Mouse (Mus musculus) cortical plate, adult 2 months (tissue): ENCODE measurements around the gene Smtnl1.

Experiments used
- CTCF ChIP-seq: fragments of 200-500 bp; IDR thresholded peaks from 2 replicates; pipeline ENCODE4 v1.5.1; 2011; ENCODE audit warnings: mild to moderate bottlenecking, control low read depth, low read length; ENCODE audit not compliant: insufficient read depth; ENCODE audit errors: extremely low read depth
- POLR2A ChIP-seq: fragments of 200-500 bp; IDR thresholded peaks from 2 replicates; pipeline ENCODE4 v1.6.1; 2011; ENCODE audit warnings: mild to moderate bottlenecking, low read length, control low read depth; ENCODE audit not compliant: insufficient read depth; ENCODE audit errors: extremely low read depth

DNA sequence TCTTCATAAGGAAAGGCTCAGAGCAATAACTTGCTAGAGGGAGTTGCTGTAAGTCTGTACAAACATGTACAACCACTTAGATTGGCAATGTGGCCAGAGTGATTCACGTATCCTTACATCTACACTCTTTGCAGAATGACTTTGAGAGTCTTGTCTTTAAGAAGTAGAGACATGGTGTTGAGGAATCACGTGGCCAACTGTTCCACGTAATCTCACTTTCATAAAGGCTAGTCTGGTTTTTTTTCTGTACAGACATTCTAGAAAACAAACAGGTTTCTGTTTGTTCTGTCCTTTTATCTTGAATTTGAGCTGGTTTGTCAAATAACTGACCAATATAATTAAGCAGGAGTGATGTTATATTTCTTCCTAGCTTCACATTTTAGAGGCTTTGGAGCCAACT lies 61.1 kb downstream of the Smtnl1 start:
- TF ChIP-seq POLR2A = no peak
- TF ChIP-seq CTCF = no peak
